Mouse (Mus musculus) cortical plate, adult 2 months (tissue): Measurements from ENCODE around the gene Fzr1.

Experiments
- CTCF ChIP-seq: fragments of 200-500 bp; IDR thresholded peaks from 2 replicates; pipeline ENCODE4 v1.5.1; 2011; ENCODE audit warnings: mild to moderate bottlenecking, control low read depth, low read length; ENCODE audit not compliant: insufficient read depth; ENCODE audit errors: extremely low read depth
- POLR2A ChIP-seq: fragments of 200-500 bp; IDR thresholded peaks from 2 replicates; pipeline ENCODE4 v1.6.1; 2011; ENCODE audit warnings: mild to moderate bottlenecking, low read length, control low read depth; ENCODE audit not compliant: insufficient read depth; ENCODE audit errors: extremely low read depth

DNA sequence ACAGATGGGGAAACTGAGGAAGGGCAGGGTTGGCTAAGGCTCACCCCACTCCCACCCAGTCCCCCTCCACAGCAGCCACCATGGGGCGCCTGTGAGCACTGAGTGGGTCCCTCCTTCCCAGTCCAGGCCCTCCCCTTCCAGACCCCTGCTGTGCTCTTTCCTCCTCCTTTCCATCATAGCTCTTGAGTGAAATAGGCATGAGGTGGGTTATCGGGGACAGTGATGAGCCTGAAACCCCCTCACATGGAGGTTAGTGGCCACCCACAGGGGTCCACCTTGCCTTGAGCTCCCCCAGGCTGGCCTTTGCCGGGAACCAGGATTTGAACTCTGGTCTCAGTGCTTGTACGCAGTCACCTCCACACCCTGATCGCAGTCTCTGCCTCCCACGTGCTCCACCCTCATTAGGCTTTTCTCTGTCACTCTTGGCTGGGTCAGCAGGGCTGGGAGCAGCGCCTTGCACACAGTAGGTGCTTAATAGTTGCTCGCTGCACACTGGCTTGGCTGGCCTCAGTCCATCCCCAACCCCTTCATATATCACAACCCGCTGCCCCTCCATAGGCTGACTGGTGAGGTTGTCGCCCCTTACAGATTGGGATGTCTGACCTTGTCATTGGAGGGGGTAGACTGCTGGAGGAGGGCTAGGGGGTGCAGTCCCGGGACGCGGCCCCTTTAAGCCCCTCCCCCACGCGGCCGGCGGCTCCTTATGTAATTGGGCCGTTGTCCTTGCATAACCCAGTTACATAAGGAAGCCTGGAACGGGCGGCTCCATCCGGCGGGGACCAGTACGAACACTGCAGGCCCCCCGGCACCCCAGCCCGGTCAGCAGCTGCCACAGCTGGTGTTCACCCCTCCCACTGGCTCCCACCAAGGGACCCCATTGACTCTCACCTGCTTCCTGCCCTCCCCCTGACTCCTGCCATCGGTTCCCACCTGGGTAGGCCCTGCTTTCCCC, 35.3 kb upstream of the Fzr1 start:
- TF ChIP-seq POLR2A (peak; percentile 20; the same call in 1 of the 2 replicates), CTCF (no peak)
